Mouse (Mus musculus) forebrain, embryonic 11.5 days (tissue): ENCODE data around the gene Sprr1a. TPM values are rescaled to one million over a fixed set of nuclear protein-coding genes. Genes with fewer than 3 reads are reported as not detected.
"Not testable (repeated sequence)": the region's sequence is repeated elsewhere in the genome, so short reads cannot be mapped to it uniquely, and the experiment has no call there.

Experiments
- ATAC-seq: fragments of 200-750 bp; cut with Nextera tagmentation; replicated peaks from 2 replicates; pipeline ENCODE4 v1.8.0; 2017; ENCODE audit warnings: moderate TSS enrichment; ENCODE audit not compliant: low FRiP score
- DNase-seq: peaks from one replicate; pipeline ENCODE4 v3.0.0-alpha.2; 2017; ENCODE audit warnings: low spot score
- H3K27ac ChIP-seq: fragments of 300-500 bp; sonication (generic); 2 replicates; pipeline ENCODE4 v1.5.1; 2014; ENCODE audit warnings: low read depth, low read length
- H3K27me3 ChIP-seq: fragments of 300-500 bp; sonication (generic); 2 replicates; pipeline ENCODE4 v1.6.1; 2014; ENCODE audit warnings: mild to moderate bottlenecking, low read length, mixed read lengths; ENCODE audit not compliant: control insufficient read depth, insufficient read depth
- H3K36me3 ChIP-seq: fragments of 300-500 bp; sonication (generic); 2 replicates; pipeline ENCODE4 v1.6.1; 2014; ENCODE audit warnings: mild to moderate bottlenecking, low read length, moderate library complexity, mixed read lengths; ENCODE audit not compliant: control insufficient read depth, insufficient read depth
- H3K4me1 ChIP-seq: fragments of 300-500 bp; sonication (generic); replicated peaks from 2 replicates; pipeline ENCODE4 v1.6.1; 2014; ENCODE audit warnings: low read length, mixed read lengths; ENCODE audit not compliant: control insufficient read depth, insufficient read depth
- H3K4me2 ChIP-seq: fragments of 300-500 bp; sonication (generic); 2 replicates; pipeline ENCODE4 v1.6.1; 2014; ENCODE audit warnings: low read depth, mild to moderate bottlenecking, low read length, moderate library complexity, mixed read lengths; ENCODE audit not compliant: severe bottlenecking
- H3K4me3 ChIP-seq: fragments of 300-500 bp; sonication (generic); 2 replicates; pipeline ENCODE4 v1.5.1; 2014; ENCODE audit warnings: low read depth, low read length
- H3K9ac ChIP-seq: fragments of 300-500 bp; sonication (generic); 2 replicates; pipeline ENCODE4 v1.6.1; 2014; ENCODE audit warnings: low read length
- H3K9me3 ChIP-seq: fragments of 300-500 bp; sonication (generic); 2 replicates; pipeline ENCODE4 v1.6.1; 2016; ENCODE audit warnings: low read length, mixed read lengths; ENCODE audit not compliant: control insufficient read depth
- WGBS: fragments of 180-500 bp; shearing (Covaris S2); extraction: QIAGEN DNeasy Blood & Tissue Kit; methylation state at CpG from one replicate; pipeline ENCODE4 v1.1.7; 2014; 5-methylcytosine and 5-hydroxymethylcytosine counted together
- polyA plus RNA-seq: library from polyadenylated mRNA; unstranded; fragments of >200 nt; fragmentation: Nextera tagmentation; extraction: Ambion mirVana; gene quantifications from 2 replicates; pipeline ENCODE4 v1.2.1, GENCODE M21; 2014

The Sprr1a gene
- polyA plus RNA-seq, 1 experiment from 2014 or later = not detected

DNA sequence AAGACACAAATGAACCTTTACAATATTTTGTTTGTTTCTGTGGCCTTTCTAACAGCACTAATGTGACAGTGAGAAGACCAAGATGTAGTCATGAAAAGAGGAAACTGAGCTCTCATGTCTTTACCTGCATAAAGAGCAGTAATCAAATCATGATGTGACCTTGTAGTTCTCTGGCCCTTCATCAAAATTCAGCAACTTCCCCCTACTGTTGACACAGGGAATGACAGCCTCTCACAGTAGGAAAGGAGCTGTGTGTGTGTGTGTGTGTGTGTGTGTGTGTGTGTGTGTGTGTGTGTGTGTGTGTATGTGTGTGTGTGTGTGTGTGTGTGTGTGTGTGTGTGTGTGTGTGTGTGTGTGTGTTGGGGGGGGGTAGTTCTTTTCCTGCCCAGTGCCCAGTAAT is 4.4 kb downstream of the Sprr1a start:
- not testable (repeated sequence) for ATAC-seq, H3K4me3 ChIP-seq, H3K4me1 ChIP-seq, H3K27ac ChIP-seq, H3K9me3 ChIP-seq, DNase-seq, H3K36me3 ChIP-seq, H3K27me3 ChIP-seq, H3K9ac ChIP-seq, H3K4me2 ChIP-seq

DNA sequence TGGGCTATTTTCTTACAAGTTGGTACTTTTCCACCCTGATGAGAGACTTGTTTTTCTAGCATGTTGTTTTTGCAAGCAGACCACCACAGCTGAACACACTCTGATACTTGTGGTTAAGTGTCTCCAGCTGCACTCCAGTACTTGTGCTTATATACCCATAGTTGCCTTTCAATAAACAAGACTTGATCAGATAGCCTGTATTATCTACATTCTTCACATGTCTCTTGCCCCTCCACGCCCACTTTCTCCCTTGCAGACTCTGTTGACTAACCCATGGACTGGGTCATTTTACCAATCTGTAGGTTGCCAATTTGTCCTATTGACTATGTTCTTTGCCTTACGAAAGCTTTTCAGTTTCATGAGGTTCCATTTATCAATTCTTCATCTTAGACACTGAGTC is 15.6 kb downstream of the Sprr1a start:
- H3K4me1 ChIP-seq = no peaks in the 10 kb centered on the region
- WGBS = 92% methylated on average over 2 of the region's 2 CpGs
- ATAC-seq (no peak), DNase-seq (no peak)
- H3K27ac ChIP-seq = no peak overlapping the region
- no peak overlapping the region for H3K9ac ChIP-seq
- H3K9me3 ChIP-seq = no peaks in the 10 kb centered on the region
- no peaks in the 10 kb centered on the region for H3K27me3 ChIP-seq
- H3K4me2 ChIP-seq = no peak overlapping the region
- no peaks in the 10 kb centered on the region for H3K36me3 ChIP-seq
- no peak overlapping the region for H3K4me3 ChIP-seq

DNA sequence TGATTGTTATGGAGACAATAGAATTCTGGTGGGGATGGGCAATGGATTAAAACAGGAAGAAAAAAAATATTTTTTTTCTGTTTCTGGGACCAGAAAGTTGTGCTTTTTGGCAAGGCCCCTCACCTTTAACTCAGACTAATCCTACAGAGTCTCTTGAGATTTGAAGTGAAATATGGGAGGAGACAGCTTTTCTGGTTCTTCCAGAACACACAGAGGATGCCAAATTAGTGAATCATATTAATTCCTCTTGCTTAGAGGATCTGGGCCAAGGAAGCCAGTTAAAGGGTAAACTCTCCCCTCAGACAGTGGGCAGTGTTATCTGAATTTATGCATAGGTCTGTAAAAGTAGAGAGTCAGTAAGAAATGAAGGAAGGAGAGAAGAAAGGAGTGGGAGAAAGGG is 18.3 kb downstream of the Sprr1a start:
- no peaks in the 10 kb centered on the region for H3K36me3 ChIP-seq
- no peaks in the 10 kb centered on the region for H3K4me1 ChIP-seq
- no peak for ATAC-seq
- H3K9ac ChIP-seq = no peak overlapping the region
- no peaks in the 10 kb centered on the region for H3K27me3 ChIP-seq
- no peak for DNase-seq
- H3K4me2 ChIP-seq = no peak overlapping the region
- H3K9me3 ChIP-seq = no peaks in the 10 kb centered on the region
- H3K27ac ChIP-seq = no peak overlapping the region
- H3K4me3 ChIP-seq = no peak overlapping the region

DNA sequence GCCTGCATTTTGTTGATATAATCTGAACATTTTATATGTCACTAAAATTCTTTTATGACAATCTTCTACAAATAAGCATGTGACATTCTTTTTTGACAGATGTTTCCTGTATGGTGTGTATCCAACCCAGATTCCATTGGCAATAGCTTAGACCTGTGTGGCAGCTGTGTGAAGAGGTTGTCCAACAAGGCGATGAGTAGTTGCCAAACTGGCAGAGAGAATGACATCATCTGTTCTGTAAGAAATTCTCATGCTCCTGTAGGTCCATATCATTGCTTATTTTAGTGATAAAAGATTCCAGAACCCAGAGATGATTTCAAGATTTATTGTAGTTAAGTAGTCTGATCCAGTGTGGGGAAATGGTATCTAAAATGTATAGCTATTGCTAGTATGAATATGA is 19.1 kb downstream of the Sprr1a start:
- Histone ChIP-seq H3K9me3 (no peaks in the 10 kb centered on the region), H3K27me3 (no peaks in the 10 kb centered on the region), H3K4me2 (no peak overlapping the region), H3K27ac (no peak overlapping the region), H3K4me3 (no peak overlapping the region), H3K36me3 (no peaks in the 10 kb centered on the region), H3K9ac (no peak overlapping the region), H3K4me1 (no peaks in the 10 kb centered on the region)
- DNase-seq (no peak), ATAC-seq (no peak)
- 91% methylated on average over 1 of the region's 1 CpGs for WGBS

DNA sequence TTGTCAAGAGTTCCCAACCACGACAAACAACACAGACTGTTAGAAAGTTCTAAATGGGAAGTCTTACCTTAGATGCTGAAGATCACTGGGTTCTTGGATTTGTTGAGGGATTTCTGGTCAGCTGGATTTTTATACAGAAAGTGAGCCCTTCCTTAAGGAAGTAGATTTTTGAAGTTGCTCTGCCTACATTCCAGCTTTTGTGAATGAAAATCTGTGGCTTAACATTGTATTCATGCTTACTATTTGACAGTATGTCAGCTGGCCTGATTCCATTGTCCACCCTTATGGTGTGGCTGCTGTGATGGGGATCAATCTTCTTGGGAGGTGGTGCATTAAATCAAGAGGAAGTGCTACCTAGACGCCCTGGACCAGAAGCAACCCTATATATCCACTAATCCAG is 27.1 kb downstream of the Sprr1a start, which contains the start of gene Sprr3:
Gene Sprr3, minus strand, starts transcription at position 101 of the 400 bp plus-strand sequence.
- no peak within 1 kb of the TSS for H3K27ac ChIP-seq
- DNase-seq = no peak
- H3K36me3 ChIP-seq = no peaks in the 10 kb centered on the region
- no peaks in the 10 kb centered on the region for H3K9me3 ChIP-seq
- WGBS = 67% methylated on average over 2 of the region's 2 CpGs
- H3K4me1 ChIP-seq = no peaks in the 10 kb centered on the region
- H3K9ac ChIP-seq = no peak within 1 kb of the TSS
- no peaks in the 10 kb centered on the region for H3K27me3 ChIP-seq
- H3K4me2 ChIP-seq = no peak within 1 kb of the TSS
- no peak within 1 kb of the TSS for H3K4me3 ChIP-seq
- no peak for ATAC-seq

DNA sequence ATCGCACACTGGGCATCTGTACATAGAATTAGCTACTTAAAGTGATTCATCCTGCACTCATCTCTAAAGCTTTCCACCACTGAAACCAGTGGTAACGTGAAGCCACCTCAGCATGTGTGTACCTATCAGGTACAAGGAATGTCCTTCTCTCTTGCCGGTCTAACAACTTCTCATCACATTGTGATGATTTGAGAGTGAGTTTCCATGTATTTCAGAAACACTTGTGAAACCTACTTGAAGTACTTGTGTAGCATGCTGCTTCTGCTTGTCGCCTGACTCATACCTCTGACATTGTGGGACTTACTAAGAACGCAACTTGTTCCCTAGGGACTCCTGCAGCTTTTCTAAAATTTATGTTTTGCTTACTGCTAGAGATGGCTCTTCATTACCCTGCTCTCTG is 30.5 kb downstream of the Sprr1a start:
- Histone ChIP-seq H3K27ac (no peak overlapping the region), H3K9ac (no peak overlapping the region), H3K27me3 (no peaks in the 10 kb centered on the region), H3K4me3 (no peak overlapping the region), H3K4me1 (no peaks in the 10 kb centered on the region), H3K36me3 (no peaks in the 10 kb centered on the region), H3K4me2 (no peak overlapping the region), H3K9me3 (no peaks in the 10 kb centered on the region)
- DNase-seq = no peak
- WGBS = 86% methylated on average over 5 of the region's 5 CpGs
- ATAC-seq = no peak

DNA sequence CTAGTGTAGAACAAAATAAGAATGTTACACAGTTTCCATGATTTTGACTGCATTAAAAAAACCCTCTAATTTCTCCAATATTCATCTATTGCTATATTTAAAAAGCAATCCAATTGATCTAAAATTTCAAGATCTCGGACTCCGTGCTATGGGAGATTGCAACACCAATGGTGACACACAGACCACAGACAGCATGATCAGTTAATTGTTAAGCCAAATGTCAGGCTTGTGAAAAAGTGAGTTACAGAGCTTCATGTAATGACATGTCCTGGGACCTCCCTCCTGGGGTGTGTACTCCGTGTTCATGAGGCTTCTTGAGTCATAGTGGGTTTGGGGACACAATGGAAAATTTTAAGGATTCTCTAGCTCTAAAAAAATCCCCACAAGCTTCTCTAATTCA is 45.5 kb downstream of the Sprr1a start:
- no peaks in the 10 kb centered on the region for H3K36me3 ChIP-seq
- WGBS = 89% methylated on average over 3 of the region's 3 CpGs

DNA sequence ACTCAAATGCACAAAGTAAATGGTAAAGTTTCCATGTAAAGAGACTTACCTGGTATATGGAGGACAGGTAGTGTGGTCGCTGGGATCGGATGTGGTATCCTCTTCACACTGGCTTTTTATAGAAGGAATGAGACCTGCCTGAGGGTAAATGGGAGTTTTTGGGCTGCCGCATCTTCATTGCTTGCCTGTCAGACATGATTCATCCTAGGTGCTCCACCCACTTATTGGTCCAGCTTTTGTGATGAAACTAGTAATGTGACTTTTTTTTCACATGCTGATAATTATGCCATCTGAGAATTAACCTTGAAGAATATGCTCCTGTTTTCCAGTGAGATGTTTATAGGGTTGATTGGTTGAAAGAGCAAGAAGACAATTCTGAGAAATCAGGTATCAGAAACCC is 47.0 kb downstream of the Sprr1a start, which contains the start of gene Sprr1b:
Gene Sprr1b, minus strand, starts transcription at position 101 of the 400 bp plus-strand sequence.
- Histone ChIP-seq H3K27me3 (no peaks in the 10 kb centered on the region), H3K4me2 (no peak within 1 kb of the TSS), H3K9me3 (no peaks in the 10 kb centered on the region), H3K27ac (no peak within 1 kb of the TSS), H3K36me3 (no peaks in the 10 kb centered on the region), H3K4me3 (no peak within 1 kb of the TSS), H3K4me1 (no peaks in the 10 kb centered on the region), H3K9ac (no peak within 1 kb of the TSS)
- DNase-seq (no peak), ATAC-seq (no peak)
- 96% methylated on average over 3 of the region's 3 CpGs for WGBS

More for the DNA sequence above, 45.5 kb downstream of the Sprr1a start:
- no peak overlapping the region for H3K4me3 ChIP-seq
- no peaks in the 10 kb centered on the region for H3K27me3 ChIP-seq
- no peaks in the 10 kb centered on the region for H3K9me3 ChIP-seq
- H3K27ac ChIP-seq = no peak overlapping the region
- H3K4me1 ChIP-seq = no peaks in the 10 kb centered on the region
- ATAC-seq = no peak
- H3K9ac ChIP-seq = no peak overlapping the region
- no peak overlapping the region for H3K4me2 ChIP-seq
- no peak for DNase-seq
